Comparison of ENCODE assay signal across 9 mouse cellular contexts in the genomic region with DNA sequence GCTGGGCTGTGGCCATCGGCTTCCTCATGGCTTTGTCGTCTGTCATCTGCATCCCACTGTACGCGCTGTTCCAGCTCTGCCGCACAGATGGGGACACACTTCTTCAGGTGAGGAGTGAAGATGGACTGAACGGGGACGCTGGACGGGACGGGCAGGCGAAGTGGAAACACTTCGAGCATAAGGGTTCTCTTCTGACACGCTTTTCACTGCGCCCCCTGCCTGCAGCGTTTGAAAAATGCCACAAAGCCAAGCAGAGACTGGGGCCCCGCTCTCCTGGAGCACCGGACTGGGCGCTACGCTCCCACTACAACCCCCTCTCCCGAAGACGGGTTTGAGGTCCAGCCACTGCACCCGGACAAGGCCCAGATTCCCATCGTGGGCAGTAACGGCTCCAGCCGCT. TPM values are rescaled to one million over a fixed set of nuclear protein-coding genes. Genes with fewer than 3 reads are reported as not detected.
A peak's percentile ranks its signal among the peaks of the same experiment; 100 is the strongest.
DNase-seq lines count a peak whose midpoint lies in the region; ATAC-seq and TF ChIP-seq lines count a peak whose summit lies in the region.
"Had no signal": no experiment of that assay in that cellular context is flagged by ENCODE, and none has a peak within 500 bp of the region (broad histone marks: within the 10 kb centered on the region; RNA-seq: fewer than 3 reads in every experiment).

No protein-coding gene starts in this region.

- no peaks in the 10 kb centered on the region for H3K9me3 ChIP-seq in limb, embryonic 11.5 days (ENCODE audit: control insufficient read depth, low read length)
- no peaks in the 10 kb centered on the region for H3K9me3 ChIP-seq in midbrain, embryonic 12.5 days
- H3K9me3 ChIP-seq: liver, embryonic 15.5 days had no signal

- WGBS in limb, embryonic 11.5 days, result 17% methylated on average over 24 of the region's 24 CpGs
- 13% methylated on average over 24 of the region's 24 CpGs for WGBS in midbrain, embryonic 12.5 days

- no peak for ATAC-seq in limb, embryonic 11.5 days (ENCODE audit: insufficient number of reproducible peaks, low FRiP score, low TSS enrichment, low read depth)
- no peak for ATAC-seq in midbrain, embryonic 12.5 days (ENCODE audit: low FRiP score, low read depth)

- no peak overlapping the region for H3K9ac ChIP-seq in limb, embryonic 11.5 days (ENCODE audit: low read length)
- no peak overlapping the region for H3K9ac ChIP-seq in midbrain, embryonic 12.5 days (replicated peaks)
- H3K9ac ChIP-seq: liver, embryonic 15.5 days had no signal

- peaks cover 3% of the 10 kb centered on the region; the same call in 1 of the 2 replicates for H3K36me3 ChIP-seq in limb, embryonic 11.5 days (ENCODE audit: control insufficient read depth, insufficient read depth, low read length)
- no peaks in the 10 kb centered on the region for H3K36me3 ChIP-seq in midbrain, embryonic 12.5 days

- no peaks in the 10 kb centered on the region for H3K27me3 ChIP-seq in limb, embryonic 11.5 days (ENCODE audit: control insufficient read depth, insufficient read depth, low read length)
- peaks cover 17% of the 10 kb centered on the region for H3K27me3 ChIP-seq in midbrain, embryonic 12.5 days
- H3K27me3 ChIP-seq: liver, embryonic 15.5 days had no signal

- DNase-seq in heart, adult 11 months, result peak; percentile 94
- no peak for DNase-seq in heart, postnatal 25 days (ENCODE audit: low spot score)
- peak; percentile 68 for DNase-seq in ZHBTc4 (ENCODE audit: low read depth, low spot score)
- DNase-seq in heart, postnatal 10 days, result peak; percentile 67 to 78
- DNase-seq in limb, embryonic 11.5 days (ENCODE audit: low spot score), result peak; percentile 83
- peak; percentile 33 for DNase-seq in thymus, postnatal 0 days (ENCODE audit: low spot score)

- intact Hi-C loops in heart, postnatal 25 days (cut with DNase I), result loop anchor here (2.0 to 5.0 kb wide), 2 partner anchors 39 to 56 kb away; no protein-coding TSS in a partner anchor
- intact Hi-C loops in heart, postnatal 10 days (cut with DNase I), result loop anchor here (1.0 to 10.0 kb wide), 2 partner anchors 39 to 163 kb away; no protein-coding TSS in a partner anchor

- H3K27ac ChIP-seq in embryonic fibroblast, embryonic 13.5 days (ENCODE audit: insufficient read depth, low read length), result no peak overlapping the region
- no peak overlapping the region for H3K27ac ChIP-seq in limb, embryonic 11.5 days (replicated peaks; ENCODE audit: low read depth, low read length)
- H3K27ac ChIP-seq in midbrain, embryonic 12.5 days (replicated peaks), result no peak overlapping the region
- H3K27ac ChIP-seq: liver, embryonic 15.5 days had no signal

- TF ChIP-seq CTCF in embryonic fibroblast, embryonic 13.5 days (IDR thresholded peaks at IDR 0.05; ENCODE audit: borderline replicate concordance, insufficient read depth, low read length), result peak; percentile 36; the same call in 1 of the 2 replicates

- no peak overlapping the region for H3K4me3 ChIP-seq in embryonic fibroblast, embryonic 13.5 days (ENCODE audit: insufficient read depth, low read length)
- H3K4me3 ChIP-seq in limb, embryonic 11.5 days (ENCODE audit: low read depth, low read length), result no peak overlapping the region
- no peak overlapping the region for H3K4me3 ChIP-seq in midbrain, embryonic 12.5 days
- H3K4me3 ChIP-seq: liver, embryonic 15.5 days had no signal

- TF ChIP-seq POLR2A in embryonic fibroblast, embryonic 13.5 days (IDR thresholded peaks at IDR 0.05; ENCODE audit: low read depth, low read length), result no peak

- peaks cover 4% of the 10 kb centered on the region for H3K4me1 ChIP-seq in embryonic fibroblast, embryonic 13.5 days (ENCODE audit: control insufficient read depth, insufficient read depth, low read length)
- 0 out of 2 replicates have a peak, but pooled peaks cover 8% of the 10 kb centered on the region for H3K4me1 ChIP-seq in limb, embryonic 11.5 days (ENCODE audit: control insufficient read depth, insufficient read depth, low read length)
- H3K4me1 ChIP-seq in midbrain, embryonic 12.5 days, result peaks cover 22% of the 10 kb centered on the region

- peak overlapping the region; percentile 16; the same call in 1 of the 2 replicates for H3K4me2 ChIP-seq in limb, embryonic 11.5 days (ENCODE audit: low read depth, severe bottlenecking)
- H3K4me2 ChIP-seq in midbrain, embryonic 12.5 days (replicated peaks), result peak overlapping the region; percentile 17
- H3K4me2 ChIP-seq: liver, embryonic 15.5 days had no signal

RNA-seq across cellular contexts. Expression of a gene that starts 4.5 kb away (rescaled TPM):
- total RNA-seq in heart, postnatal 25 days (2021), result under 1 TPM; 0.13 to 0.39 TPM
- polyA plus RNA-seq in embryonic fibroblast, embryonic 13.5 days (2011; ENCODE audit: insufficient read length, low read depth, missing spikeins), result 0.78 and 2.5 TPM in 2 replicates
- total RNA-seq in heart, postnatal 10 days (2021), result under 1 TPM; 0.36 to 0.55 TPM
- polyA plus RNA-seq in limb, embryonic 11.5 days (2014; fragmentation: Nextera tagmentation; extraction: Ambion mirVana), result 1.0 and 1.6 TPM in 2 replicates
- 2.2 and 2.4 TPM in 2 replicates for polyA plus RNA-seq in midbrain, embryonic 12.5 days (2016; fragmentation: Nextera tagmentation; extraction: Ambion mirVana)
- polyA plus RNA-seq in thymus, postnatal 0 days (2015; fragmentation: Nextera tagmentation; extraction: Ambion mirVana), result 0.08 and 0.33 TPM in 2 replicates

RNA-seq across cellular contexts. Expression of a gene that starts 15.5 kb away (rescaled TPM):
- 1 to 10 TPM; 4.5 to 5.2 TPM for total RNA-seq in heart, postnatal 25 days (2021)
- 43.8 and 45.6 TPM in 2 replicates for polyA plus RNA-seq in embryonic fibroblast, embryonic 13.5 days (2011; ENCODE audit: insufficient read length, low read depth, missing spikeins)
- total RNA-seq in heart, postnatal 10 days (2021), result 10 to 100 TPM; 13.7 to 15.6 TPM
- 26.7 and 30.1 TPM in 2 replicates for polyA plus RNA-seq in limb, embryonic 11.5 days (2014; fragmentation: Nextera tagmentation; extraction: Ambion mirVana)
- polyA plus RNA-seq in midbrain, embryonic 12.5 days (2016; fragmentation: Nextera tagmentation; extraction: Ambion mirVana), result 39.7 and 44.2 TPM in 2 replicates
- 1.3 and 1.7 TPM in 2 replicates for polyA plus RNA-seq in thymus, postnatal 0 days (2015; fragmentation: Nextera tagmentation; extraction: Ambion mirVana)

RNA-seq across cellular contexts. Expression of a gene that starts 19.3 kb away (rescaled TPM):
- total RNA-seq in heart, postnatal 25 days (2021), result 100 to 1,000 TPM; 111 to 127 TPM
- 137 and 146 TPM in 2 replicates for polyA plus RNA-seq in embryonic fibroblast, embryonic 13.5 days (2011; ENCODE audit: insufficient read length, low read depth, missing spikeins)
- total RNA-seq in heart, postnatal 10 days (2021), result 100 to 1,000 TPM; 133 to 134 TPM
- 143 and 158 TPM in 2 replicates for polyA plus RNA-seq in limb, embryonic 11.5 days (2014; fragmentation: Nextera tagmentation; extraction: Ambion mirVana)
- 256 and 264 TPM in 2 replicates for polyA plus RNA-seq in midbrain, embryonic 12.5 days (2016; fragmentation: Nextera tagmentation; extraction: Ambion mirVana)
- polyA plus RNA-seq in thymus, postnatal 0 days (2015; fragmentation: Nextera tagmentation; extraction: Ambion mirVana), result 215 TPM in 2 replicates

RNA-seq across cellular contexts. Expression of a gene that starts 24.0 kb away (rescaled TPM):
- 1 to 10 TPM; 3.2 to 4.4 TPM for total RNA-seq in heart, postnatal 25 days (2021)
- polyA plus RNA-seq in embryonic fibroblast, embryonic 13.5 days (2011; ENCODE audit: insufficient read length, low read depth, missing spikeins), result 6.6 and 10.0 TPM in 2 replicates
- 1 to 10 TPM; 2.8 to 4.8 TPM for total RNA-seq in heart, postnatal 10 days (2021)
- 21.2 and 22.2 TPM in 2 replicates for polyA plus RNA-seq in limb, embryonic 11.5 days (2014; fragmentation: Nextera tagmentation; extraction: Ambion mirVana)
- 23.4 and 27.3 TPM in 2 replicates for polyA plus RNA-seq in midbrain, embryonic 12.5 days (2016; fragmentation: Nextera tagmentation; extraction: Ambion mirVana)
- 20.4 and 22.5 TPM in 2 replicates for polyA plus RNA-seq in thymus, postnatal 0 days (2015; fragmentation: Nextera tagmentation; extraction: Ambion mirVana)

RNA-seq across cellular contexts. Expression of a gene that starts 33.5 kb away (rescaled TPM):
- 1 to 10 TPM; 2.6 to 2.7 TPM for total RNA-seq in heart, postnatal 25 days (2021)
- polyA plus RNA-seq in embryonic fibroblast, embryonic 13.5 days (2011; ENCODE audit: insufficient read length, low read depth, missing spikeins), result 26.0 and 44.0 TPM in 2 replicates
- 1 to 10 TPM; 5.0 to 5.5 TPM for total RNA-seq in heart, postnatal 10 days (2021)
- polyA plus RNA-seq in limb, embryonic 11.5 days (2014; fragmentation: Nextera tagmentation; extraction: Ambion mirVana), result 10.1 and 11.1 TPM in 2 replicates
- 10.4 and 12.4 TPM in 2 replicates for polyA plus RNA-seq in midbrain, embryonic 12.5 days (2016; fragmentation: Nextera tagmentation; extraction: Ambion mirVana)
- polyA plus RNA-seq in thymus, postnatal 0 days (2015; fragmentation: Nextera tagmentation; extraction: Ambion mirVana), result 1.4 and 2.6 TPM in 2 replicates

Comparison
In these comparisons a context has a peak if more than half of its experiments do, and no peak if none do; other contexts are left out.
1. RNA of a gene that starts 15.5 kb away (polyA plus RNA-seq): 43.8 to 45.6 TPM in embryonic fibroblast, embryonic 13.5 days, 39.7 to 44.2 TPM in midbrain, embryonic 12.5 days and 26.7 to 30.1 TPM in limb, embryonic 11.5 days; 1.3 to 1.7 TPM in thymus, postnatal 0 days; every median in the first group is over 10 times any median in the second.